Mouse (Mus musculus) CH12.LX (cell line): ENCODE measurements at regions not wholly inside any gene's neighbourhood (a gene's known extent, or its start where the extent isn't known, plus 50 kb on each side); places are given as distances from the start of the nearest gene placed in this dataset.

Source experiments
- DNase-seq: peaks from one replicate; pipeline ENCODE4 v3.0.0-alpha.2; 2013; ENCODE audit errors: extremely low read depth
- H3K27ac ChIP-seq: 2 replicates; pipeline ENCODE4 v1.5.1; 2012; ENCODE audit warnings: low read depth, mild to moderate bottlenecking, control low read depth, moderate library complexity; ENCODE audit not compliant: insufficient read depth
- H3K27me3 ChIP-seq: replicated peaks from 2 replicates; pipeline ENCODE3; 2012; ENCODE audit warnings: inconsistent platforms
- H3K36me3 ChIP-seq, 2 experiments: replicated peaks in 1 of 2; 2 replicates each; pipeline versions ENCODE3 to v1.6.1; 2012; ENCODE audit warnings: inconsistent platforms in 1 of 2, low read length in 1 of 2, mild to moderate bottlenecking in 1 of 2, mixed read lengths in 1 of 2, moderate library complexity in 1 of 2; ENCODE audit not compliant: control insufficient read depth in 1 of 2, insufficient read depth in 1 of 2
- H3K4me1 ChIP-seq, 2 experiments: 2 replicates each; pipeline ENCODE4 v1.6.1; 2012; ENCODE audit warnings: inconsistent platforms in 1 of 2, moderate library complexity in 1 of 2; ENCODE audit not compliant: insufficient read depth in 2 of 2, control insufficient read depth in 1 of 2
- H3K4me2 ChIP-seq: 2 replicates; pipeline ENCODE4 v1.6.1; 2012; ENCODE audit warnings: low read depth, mild to moderate bottlenecking, control low read depth; ENCODE audit not compliant: poor library complexity, insufficient read depth, severe bottlenecking
- H3K4me3 ChIP-seq, 3 experiments: fragments of 150-350 bp in 1 of 3; sonication (generic) in 1 of 3; replicated peaks in 1 of 3; 2 replicates each; pipeline versions ENCODE3 to v1.5.1; 2011 to 2012; ENCODE audit warnings: low read depth in 2 of 3, low read length in 2 of 3, mild to moderate bottlenecking in 2 of 3, moderate library complexity in 2 of 3, control low read depth in 1 of 3, improper control_type of control experiment in 1 of 3, inconsistent platforms in 1 of 3, mixed read lengths in 1 of 3; ENCODE audit not compliant: poor library complexity in 1 of 3
- H3K79me2 ChIP-seq: replicated peaks from 2 replicates; pipeline ENCODE4 v1.6.1; 2012; ENCODE audit warnings: mild to moderate bottlenecking, moderate library complexity; ENCODE audit not compliant: control insufficient read depth, poor library complexity, insufficient read depth, severe bottlenecking; ENCODE audit errors: extremely low read depth
- H3K9ac ChIP-seq: 2 replicates; pipeline ENCODE4 v1.6.1; 2012; ENCODE audit warnings: low read depth, mild to moderate bottlenecking, control low read depth, moderate library complexity; ENCODE audit not compliant: insufficient read depth
- H3K9me3 ChIP-seq: replicated peaks from 2 replicates; pipeline ENCODE3; 2012; ENCODE audit warnings: low read length, inconsistent platforms, mixed read lengths
- CHD1 ChIP-seq: IDR thresholded peaks from 2 replicates; pipeline ENCODE4 v1.6.1; 2012; ENCODE audit warnings: low read depth, low read length, improper control_type of control experiment, inconsistent platforms
- CHD2 ChIP-seq: IDR thresholded peaks from 2 replicates; pipeline ENCODE4 v1.6.1; 2011; ENCODE audit warnings: low read length, improper control_type of control experiment
- CTCF ChIP-seq, 2 experiments: IDR thresholded peaks in 1 of 2; conservative IDR thresholded peaks in 1 of 2; 2 replicates each; pipeline ENCODE4 v1.5.1; 2011 to 2012; ENCODE audit warnings: low read depth in 2 of 2, low read length in 2 of 2, improper control_type of control experiment in 1 of 2, inconsistent platforms in 1 of 2, mild to moderate bottlenecking in 1 of 2, moderate library complexity in 1 of 2
- ELF1 ChIP-seq: IDR thresholded peaks from 2 replicates; pipeline ENCODE4 v1.6.1; 2014; ENCODE audit warnings: low read depth, mild to moderate bottlenecking, inconsistent platforms, low read length, improper control_type of control experiment
- JUN ChIP-seq: IDR thresholded peaks from 2 replicates; pipeline ENCODE4 v1.6.1; 2011; ENCODE audit warnings: low read depth, mild to moderate bottlenecking, low read length, improper control_type of control experiment, moderate library complexity; ENCODE audit not compliant: insufficient read depth
- JUND ChIP-seq: conservative IDR thresholded peaks from 2 replicates; pipeline ENCODE4 v1.6.1; 2011; ENCODE audit warnings: low read depth, low read length, improper control_type of control experiment
- KAT2A ChIP-seq: IDR thresholded peaks from 2 replicates; pipeline ENCODE4 v1.6.1; 2012; ENCODE audit warnings: low read length, improper control_type of control experiment, inconsistent platforms; ENCODE audit not compliant: insufficient replicate concordance
- MAFK ChIP-seq: IDR thresholded peaks from 2 replicates; pipeline ENCODE4 v1.6.1; 2011; ENCODE audit warnings: low read length, improper control_type of control experiment; ENCODE audit not compliant: insufficient replicate concordance
- MAX ChIP-seq: IDR thresholded peaks from 2 replicates; pipeline ENCODE4 v1.6.1; 2011; ENCODE audit warnings: low read length, improper control_type of control experiment
- MEF2A ChIP-seq: IDR thresholded peaks from 2 replicates; pipeline ENCODE4 v1.6.1; 2014; ENCODE audit warnings: low read depth, mild to moderate bottlenecking, inconsistent platforms, low read length, improper control_type of control experiment, borderline replicate concordance
- MYC ChIP-seq: IDR thresholded peaks from 2 replicates; pipeline ENCODE4 v1.6.1; 2011; ENCODE audit warnings: low read depth, mild to moderate bottlenecking, improper control_type of control experiment, low read length
- NRF1 ChIP-seq: IDR thresholded peaks from 2 replicates; pipeline ENCODE4 v1.6.1; 2014; ENCODE audit warnings: low read depth, mild to moderate bottlenecking, inconsistent platforms, low read length, improper control_type of control experiment, moderate library complexity
- PAX5 ChIP-seq: IDR thresholded peaks from 2 replicates; pipeline ENCODE4 v1.6.1; 2012; ENCODE audit warnings: low read length, inconsistent platforms, mixed read lengths
- POLR2AphosphoS2 ChIP-seq: IDR thresholded peaks from 2 replicates; pipeline ENCODE4 v1.6.1; 2011; ENCODE audit warnings: low read depth, low read length, improper control_type of control experiment
- RCOR1 ChIP-seq: conservative IDR thresholded peaks from 2 replicates; pipeline ENCODE4 v1.6.1; 2012; ENCODE audit warnings: low read depth, mild to moderate bottlenecking, inconsistent platforms, low read length, improper control_type of control experiment
- SIN3A ChIP-seq: IDR thresholded peaks from 2 replicates; pipeline ENCODE4 v1.6.1; 2012; ENCODE audit warnings: low read length, improper control_type of control experiment, inconsistent platforms
- SMC3 ChIP-seq: IDR thresholded peaks from 2 replicates; pipeline ENCODE4 v1.6.1; 2011; ENCODE audit warnings: low read depth, low read length, improper control_type of control experiment
- TBP ChIP-seq: conservative IDR thresholded peaks from 2 replicates; pipeline ENCODE4 v1.6.1; 2011; ENCODE audit warnings: low read depth, low read length, improper control_type of control experiment
- TCF12 ChIP-seq: IDR thresholded peaks from 2 replicates; pipeline ENCODE4 v1.6.1; 2014; ENCODE audit warnings: low read depth, mild to moderate bottlenecking, inconsistent platforms, low read length, improper control_type of control experiment
- USF2 ChIP-seq: conservative IDR thresholded peaks from 2 replicates; pipeline ENCODE4 v1.6.1; 2011; ENCODE audit warnings: low read depth, low read length, improper control_type of control experiment
- ZC3H11A ChIP-seq: IDR thresholded peaks from 2 replicates; pipeline ENCODE4 v1.6.1; 2012; ENCODE audit warnings: low read depth, mild to moderate bottlenecking, inconsistent platforms, low read length, improper control_type of control experiment
- ZKSCAN1 ChIP-seq: IDR thresholded peaks from 2 replicates; pipeline ENCODE4 v1.6.1; 2012; ENCODE audit warnings: low read depth, inconsistent platforms, low read length, improper control_type of control experiment, borderline replicate concordance
- dilution Hi-C: fragments of 300-500 bp; cut with MboI; formaldehyde crosslinking; loops from 2 replicates; pipeline ENCODE4 v1.14.3; 2020; ENCODE audit warnings: low sequenced_read_pairs; ENCODE audit not compliant: extremely low pct_unique_long_range_greater_than_20kb, extremely low pct_ligation_motif_present
- in situ Hi-C: fragments of 300-500 bp; cut with MboI; formaldehyde crosslinking; loops from 3 replicates; pipeline ENCODE4 v1.14.3; 2019; ENCODE audit warnings: low sequenced_read_pairs, low pct_ligation_motif_present, low pct_unique_long_range_greater_than_20kb, mixed read lengths

- no peaks in the 10 kb centered on the region for H3K79me2 ChIP-seq
- no peaks in the 10 kb centered on the region for H3K4me1 ChIP-seq
- dilution Hi-C loops, result no loop called here
- H3K36me3 ChIP-seq, result no peaks in the 10 kb centered on the region
- in situ Hi-C loops, result no loop called here
- no peaks in the 10 kb centered on the region for H3K9me3 ChIP-seq
- H3K4me2 ChIP-seq, result no peak overlapping the region
- no peak overlapping the region for H3K9ac ChIP-seq
- H3K27ac ChIP-seq, result no peak overlapping the region
- no peaks in the 10 kb centered on the region for H3K27me3 ChIP-seq
- no peak for DNase-seq
- TF ChIP-seq TCF12 (no peak), ZC3H11A (no peak), KAT2A (no peak), POLR2AphosphoS2 (no peak), MYC (no peak), ELF1 (no peak), CHD1 (no peak)
- no peak overlapping the region for H3K4me3 ChIP-seq
Observed at GRCm38 (mm10) chr3:50953456-50953855, 270.8 kb upstream of the Noct start.

- dilution Hi-C loops (no loop called here), in situ Hi-C loops (no loop called here)
- no peak overlapping the region for H3K27ac ChIP-seq
Observed at GRCm38 (mm10) chr3:50970386-50970785, 253.9 kb upstream of the Noct start.

GRCm38 (mm10) chr3:50973081-50973480, 251.2 kb upstream of the Noct start:
- DNase-seq, result no peak
- Histone ChIP-seq H3K27ac (no peak overlapping the region), H3K4me1 (no peaks in the 10 kb centered on the region), H3K36me3 (no peaks in the 10 kb centered on the region), H3K4me3 (no peak overlapping the region), H3K4me2 (no peak overlapping the region), H3K9ac (no peak overlapping the region), H3K79me2 (no peaks in the 10 kb centered on the region), H3K9me3 (no peaks in the 10 kb centered on the region), H3K27me3 (no peaks in the 10 kb centered on the region)
- in situ Hi-C loops, result no loop called here
- TF ChIP-seq JUN (no peak), KAT2A (no peak), ELF1 (no peak), CTCF (conservative IDR thresholded peaks at IDR 0.05 in 1 of 2, IDR thresholded peaks at IDR 0.05 in 1 of 2; ENCODE audit: low read depth in 2 of 2, low read length in 2 of 2) (no peak), SMC3 (no peak), MAX (no peak), PAX5 (no peak), SIN3A (no peak), MAFK (no peak), MEF2A (no peak), TCF12 (no peak), POLR2AphosphoS2 (no peak), ZKSCAN1 (no peak), TBP (no peak), RCOR1 (no peak), JUND (no peak), CHD2 (no peak), ZC3H11A (no peak), USF2 (no peak), NRF1 (no peak)
- dilution Hi-C loops, result no loop called here

More at GRCm38 (mm10) chr3:50970386-50970785, 253.9 kb upstream of the Noct start:
- Histone ChIP-seq H3K36me3 (no peaks in the 10 kb centered on the region), H3K4me1 (no peaks in the 10 kb centered on the region), H3K79me2 (no peaks in the 10 kb centered on the region), H3K4me2 (no peak overlapping the region), H3K9ac (no peak overlapping the region), H3K27me3 (no peaks in the 10 kb centered on the region), H3K4me3 (no peak overlapping the region), H3K9me3 (no peaks in the 10 kb centered on the region)
- no peak for TF ChIP-seq CHD1
- DNase-seq, result no peak
